Mouse (Mus musculus) hindbrain, embryonic 15.5 days (tissue): ENCODE data around the gene Tia1. TPM values are rescaled to one million over a fixed set of nuclear protein-coding genes. Genes with fewer than 3 reads are reported as not detected.

Experiments used
- ATAC-seq: fragments of 200-750 bp; cut with Nextera tagmentation; 2 replicates; pipeline ENCODE4 v1.8.0; 2017; ENCODE audit warnings: low read depth, moderate number of reproducible peaks, moderate TSS enrichment; ENCODE audit not compliant: low FRiP score
- H3K27ac ChIP-seq: fragments of 300-500 bp; sonication (generic); replicated peaks from 2 replicates; pipeline ENCODE4 v1.5.1; 2015; ENCODE audit warnings: mild to moderate bottlenecking, inconsistent platforms
- H3K27me3 ChIP-seq: fragments of 300-500 bp; sonication (generic); 2 replicates; pipeline ENCODE4 v1.6.1; 2015; ENCODE audit warnings: control low read depth, inconsistent platforms
- H3K36me3 ChIP-seq: fragments of 300-500 bp; sonication (generic); 2 replicates; pipeline ENCODE4 v1.6.1; 2015; ENCODE audit warnings: control low read depth, inconsistent platforms
- H3K4me1 ChIP-seq: fragments of 300-500 bp; sonication (generic); replicated peaks from 2 replicates; pipeline ENCODE4 v1.6.1; 2015; ENCODE audit warnings: control low read depth, inconsistent platforms
- H3K4me2 ChIP-seq: fragments of 300-500 bp; sonication (generic); 2 replicates; pipeline ENCODE4 v1.6.1; 2015; ENCODE audit warnings: moderate library complexity, mild to moderate bottlenecking, inconsistent platforms
- H3K4me3 ChIP-seq: fragments of 300-500 bp; sonication (generic); 2 replicates; pipeline ENCODE4 v1.5.1; 2015; ENCODE audit warnings: mild to moderate bottlenecking, inconsistent platforms
- H3K9ac ChIP-seq: fragments of 300-500 bp; sonication (generic); 2 replicates; pipeline ENCODE4 v1.6.1; 2015; ENCODE audit warnings: inconsistent platforms
- H3K9me3 ChIP-seq: fragments of 300-500 bp; sonication (generic); 2 replicates; pipeline ENCODE4 v1.6.1; 2016; ENCODE audit warnings: control low read depth, inconsistent platforms
- WGBS: fragments of 180-500 bp; shearing (Covaris S2); methylation state at CpG from one replicate; pipeline ENCODE4 v1.1.7; 2015; 5-methylcytosine and 5-hydroxymethylcytosine counted together
- polyA plus RNA-seq: library from polyadenylated mRNA; unstranded; fragments of >200 nt; fragmentation: Nextera tagmentation; extraction: Ambion mirVana; gene quantifications from 2 replicates; pipeline ENCODE4 v1.2.1, GENCODE M21; 2015

Tia1 gene
- polyA plus RNA-seq, 1 experiment from 2014 or later = 283 TPM

DNA sequence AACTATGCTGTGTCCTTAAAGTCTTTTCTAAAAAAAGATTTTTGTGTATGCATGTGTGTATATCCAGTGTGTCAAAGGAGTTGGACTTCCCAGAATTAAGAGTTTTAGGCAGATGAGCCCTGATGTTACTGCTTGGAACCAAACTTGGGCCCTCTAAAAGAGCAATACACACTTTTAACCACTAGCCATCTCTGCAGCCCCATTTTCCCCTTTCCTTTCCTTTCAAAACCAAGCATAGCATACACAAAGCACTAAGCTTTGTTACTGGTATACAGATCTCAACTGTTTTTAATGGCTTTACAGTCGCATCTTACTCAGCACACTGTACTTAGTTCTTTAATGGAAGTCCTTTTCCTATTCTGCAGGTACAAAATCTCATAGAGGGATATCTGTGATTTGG, 35.5 kb downstream of the Tia1 start:
- peaks cover 36% of the 10 kb centered on the region for H3K36me3 ChIP-seq
- WGBS = 95% methylated on average over 1 of the region's 1 CpGs
- no peaks in the 10 kb centered on the region for H3K9me3 ChIP-seq
- H3K27me3 ChIP-seq = no peaks in the 10 kb centered on the region
- peak overlapping the region; percentile 84 for H3K4me3 ChIP-seq
- peaks cover 11% of the 10 kb centered on the region for H3K4me1 ChIP-seq
- peak overlapping the region; percentile 90; the same call in 1 of the 2 replicates for H3K27ac ChIP-seq
- peak overlapping the region; percentile 78 for H3K4me2 ChIP-seq
- ATAC-seq = no peak
- peak overlapping the region; percentile 70 for H3K9ac ChIP-seq

- Histone ChIP-seq H3K27ac (no peak overlapping the region), H3K4me2 (no peak overlapping the region), H3K9ac (no peak overlapping the region), H3K36me3 (peaks cover 25% of the 10 kb centered on the region), H3K27me3 (no peaks in the 10 kb centered on the region), H3K4me3 (no peak overlapping the region), H3K9me3 (no peaks in the 10 kb centered on the region), H3K4me1 (peaks cover 11% of the 10 kb centered on the region)
- no peak for ATAC-seq
- WGBS = 95% methylated on average over 10 of the region's 10 CpGs
These were observed 37.6 kb downstream of the Tia1 start for GRCm38 (mm10) chr6:86441571-86441970.

- 95% methylated on average over 18 of the region's 18 CpGs for WGBS
- no peak for ATAC-seq
- H3K4me1 ChIP-seq = no peaks in the 10 kb centered on the region
- H3K9ac ChIP-seq = no peak overlapping the region
- no peaks in the 10 kb centered on the region for H3K27me3 ChIP-seq
- no peaks in the 10 kb centered on the region for H3K9me3 ChIP-seq
- H3K36me3 ChIP-seq = peaks cover 38% of the 10 kb centered on the region
- no peak overlapping the region for H3K27ac ChIP-seq
- H3K4me2 ChIP-seq = no peak overlapping the region
- no peak overlapping the region for H3K4me3 ChIP-seq
These were observed 41.5 kb downstream of the Tia1 start for GRCm38 (mm10) chr6:86445551-86445950.

GRCm38 (mm10) chr6:86446927-86447568, 43.0 kb downstream of the Tia1 start:
- Histone ChIP-seq H3K4me1 (no peaks in the 10 kb centered on the region), H3K36me3 (peaks cover 43% of the 10 kb centered on the region), H3K27ac (no peak overlapping the region), H3K4me2 (no peak overlapping the region), H3K4me3 (no peak overlapping the region), H3K9ac (no peak overlapping the region), H3K27me3 (no peaks in the 10 kb centered on the region), H3K9me3 (no peaks in the 10 kb centered on the region)
- ATAC-seq = no peak
- WGBS = 85% methylated on average over 1 of the region's 1 CpGs

GRCm38 (mm10) chr6:86456727-86457126, 52.7 kb downstream of the Tia1 start:
- H3K4me3 ChIP-seq = no peak overlapping the region
- no peak for ATAC-seq
- no peak overlapping the region for H3K9ac ChIP-seq
- H3K4me2 ChIP-seq = no peak overlapping the region
- no peak overlapping the region for H3K27ac ChIP-seq
- H3K36me3 ChIP-seq = peaks cover 69% of the 10 kb centered on the region
- H3K9me3 ChIP-seq = no peaks in the 10 kb centered on the region
- 94% methylated on average over 3 of the region's 3 CpGs for WGBS
- H3K4me1 ChIP-seq = no peaks in the 10 kb centered on the region
- H3K27me3 ChIP-seq = no peaks in the 10 kb centered on the region

DNA sequence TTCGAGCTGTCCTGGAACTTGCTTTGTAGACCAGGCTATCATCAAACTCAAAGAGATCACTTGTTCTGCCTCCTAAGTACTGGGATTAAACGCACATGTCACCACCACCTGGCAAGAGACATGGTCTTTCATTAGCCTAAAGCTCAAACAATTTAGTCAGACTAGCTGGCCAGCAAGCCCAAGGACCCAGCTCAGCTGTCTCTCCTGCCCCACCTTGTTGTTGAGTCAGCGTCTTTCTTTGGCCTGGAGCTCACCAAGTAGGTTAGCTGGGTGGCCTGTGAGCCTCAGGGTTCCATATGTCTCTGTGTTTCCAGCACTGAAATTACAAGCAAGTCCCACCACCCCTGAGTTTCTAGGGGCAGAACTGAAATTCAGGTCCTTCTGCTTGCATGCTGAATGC, 59.1 kb downstream of the Tia1 start:
- no peaks in the 10 kb centered on the region for H3K9me3 ChIP-seq
- no peak overlapping the region for H3K27ac ChIP-seq
- H3K4me2 ChIP-seq = no peak overlapping the region
- H3K4me3 ChIP-seq = no peak overlapping the region
- no peak for ATAC-seq
- no peak overlapping the region for H3K9ac ChIP-seq
- H3K27me3 ChIP-seq = no peaks in the 10 kb centered on the region
- H3K36me3 ChIP-seq = peaks cover 51% of the 10 kb centered on the region
- 98% methylated on average over 3 of the region's 3 CpGs for WGBS
- H3K4me1 ChIP-seq = no peaks in the 10 kb centered on the region

- WGBS = 91% methylated on average over 3 of the region's 3 CpGs
- H3K9me3 ChIP-seq = no peaks in the 10 kb centered on the region
- 0 out of 2 replicates have a peak, but pooled peaks cover 3% of the 10 kb centered on the region for H3K36me3 ChIP-seq
- H3K4me2 ChIP-seq = peak overlapping the region; percentile 76
- no peak for ATAC-seq
- no peaks in the 10 kb centered on the region for H3K27me3 ChIP-seq
- peak overlapping the region; percentile 34; the same call in 1 of the 2 replicates for H3K4me3 ChIP-seq
- peaks cover 18% of the 10 kb centered on the region for H3K4me1 ChIP-seq
- H3K27ac ChIP-seq = peak overlapping the region; percentile 88
- H3K9ac ChIP-seq = peak overlapping the region; percentile 64; the same call in 1 of the 2 replicates
These were observed 67.3 kb downstream of the Tia1 start for GRCm38 (mm10) chr6:86471317-86471716.

- WGBS = 23% methylated on average over 9 of the region's 9 CpGs
- peaks cover 18% of the 10 kb centered on the region for H3K4me1 ChIP-seq
- peak overlapping the region; percentile 64 for H3K9ac ChIP-seq
- H3K27me3 ChIP-seq = no peaks in the 10 kb centered on the region
- peak; percentile 53 for ATAC-seq
- no peaks in the 10 kb centered on the region for H3K9me3 ChIP-seq
- peak overlapping the region; percentile 76 for H3K4me2 ChIP-seq
- peak overlapping the region; percentile 34 for H3K4me3 ChIP-seq
- 0 out of 2 replicates have a peak, but pooled peaks cover 3% of the 10 kb centered on the region for H3K36me3 ChIP-seq
- peak overlapping the region; percentile 88 for H3K27ac ChIP-seq
These were observed 67.7 kb downstream of the Tia1 start for GRCm38 (mm10) chr6:86471760-86472099.

GRCm38 (mm10) chr6:86472100-86472955, 68.3 kb downstream of the Tia1 start:
- Histone ChIP-seq H3K4me1 (peaks cover 18% of the 10 kb centered on the region), H3K4me3 (peak overlapping the region; percentile 34), H3K27ac (peak overlapping the region; percentile 88), H3K9me3 (no peaks in the 10 kb centered on the region), H3K4me2 (peak overlapping the region; percentile 76), H3K36me3 (0 out of 2 replicates have a peak, but pooled peaks cover 2% of the 10 kb centered on the region), H3K9ac (peak overlapping the region; percentile 64), H3K27me3 (no peaks in the 10 kb centered on the region)
- under 1% methylated on average over 55 of the region's 56 CpGs for WGBS
- ATAC-seq = peak; percentile 96

- WGBS = 53% methylated on average over 7 of the region's 7 CpGs
- Histone ChIP-seq H3K27ac (peak overlapping the region; percentile 88), H3K9me3 (no peaks in the 10 kb centered on the region), H3K4me1 (peaks cover 18% of the 10 kb centered on the region), H3K4me2 (peak overlapping the region; percentile 76), H3K9ac (peak overlapping the region; percentile 38), H3K4me3 (peak overlapping the region; percentile 34), H3K27me3 (no peaks in the 10 kb centered on the region), H3K36me3 (no peaks in the 10 kb centered on the region)
- ATAC-seq = 0 out of 2 replicates have a peak, but pooled peaks have one; percentile 1
These were observed 69.1 kb downstream of the Tia1 start for GRCm38 (mm10) chr6:86473077-86473476.

GRCm38 (mm10) chr6:86474072-86474471, 70.1 kb downstream of the Tia1 start:
- Histone ChIP-seq H3K4me1 (peaks cover 18% of the 10 kb centered on the region), H3K9ac (no peak overlapping the region), H3K27me3 (no peaks in the 10 kb centered on the region), H3K4me3 (no peak overlapping the region), H3K9me3 (no peaks in the 10 kb centered on the region), H3K36me3 (no peaks in the 10 kb centered on the region), H3K4me2 (no peak overlapping the region), H3K27ac (no peak overlapping the region)
- no peak for ATAC-seq
- WGBS = 96% methylated on average over 5 of the region's 5 CpGs

DNA sequence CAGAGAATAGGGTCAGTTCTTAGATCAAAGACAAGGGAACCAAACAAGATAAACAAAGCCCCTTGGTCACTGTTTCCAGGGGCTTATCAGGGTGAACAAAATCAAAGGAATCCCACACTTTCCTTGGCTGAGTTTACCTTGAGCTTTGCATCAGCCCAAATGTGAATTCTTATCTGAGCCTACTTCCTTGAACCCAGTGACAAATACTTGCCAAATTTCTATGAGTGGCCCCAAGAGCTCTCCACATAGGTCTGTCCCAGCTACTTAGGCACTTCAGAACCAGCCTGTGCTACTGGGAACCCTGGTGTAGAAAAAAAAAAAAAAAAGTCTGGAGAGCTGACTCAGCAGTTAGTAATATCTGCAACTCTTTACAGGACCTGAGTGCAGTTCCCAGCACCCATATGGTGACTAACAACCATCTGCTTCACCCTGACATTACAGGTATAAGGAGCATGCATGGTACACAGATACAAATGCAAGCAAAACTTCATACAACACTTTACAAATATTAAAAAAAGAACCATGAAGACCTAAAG, 70.7 kb downstream of the Tia1 start:
- no peak overlapping the region for H3K27ac ChIP-seq
- H3K9ac ChIP-seq = no peak overlapping the region
- H3K4me3 ChIP-seq = no peak overlapping the region
- H3K9me3 ChIP-seq = no peaks in the 10 kb centered on the region
- no peaks in the 10 kb centered on the region for H3K27me3 ChIP-seq
- H3K36me3 ChIP-seq = no peaks in the 10 kb centered on the region
- ATAC-seq = no peak
- peaks cover 18% of the 10 kb centered on the region for H3K4me1 ChIP-seq
- no peak overlapping the region for H3K4me2 ChIP-seq
